Mouse (Mus musculus): ENCODE results near the gene Anks3. TPM values are rescaled to one million over a fixed set of nuclear protein-coding genes. Genes with fewer than 3 reads are reported as not detected.

Anks3 gene
- polyA plus RNA-seq, 1 experiment from 2014 or later = 9.0 TPM

- Histone ChIP-seq H3K36me3 (ENCODE audit: inconsistent target) (peaks cover 83% of the 10 kb centered on the region), H3K4me3 (ENCODE audit: inconsistent target) (no peak overlapping the region), H3K27ac (no peak overlapping the region), H3K79me2 (ENCODE audit: inconsistent target) (no peaks in the 10 kb centered on the region)
- 93% methylated on average over 3 of the region's 3 CpGs for WGBS (ENCODE audit: missing documents)
These were observed 17.9 kb downstream of the Anks3 start for GRCm38 (mm10) chr16:4946155-4946554.

- H3K4me3 ChIP-seq (ENCODE audit: inconsistent target) = no peak overlapping the region
- 79% methylated on average over 4 of the region's 4 CpGs for WGBS (ENCODE audit: missing documents)
- H3K27ac ChIP-seq = no peak overlapping the region
- H3K79me2 ChIP-seq (ENCODE audit: inconsistent target) = peaks cover 1% of the 10 kb centered on the region; the same call in 1 of the 2 replicates
- peaks cover 78% of the 10 kb centered on the region for H3K36me3 ChIP-seq (ENCODE audit: inconsistent target)
These were observed 18.6 kb downstream of the Anks3 start for GRCm38 (mm10) chr16:4945415-4945814.

DNA sequence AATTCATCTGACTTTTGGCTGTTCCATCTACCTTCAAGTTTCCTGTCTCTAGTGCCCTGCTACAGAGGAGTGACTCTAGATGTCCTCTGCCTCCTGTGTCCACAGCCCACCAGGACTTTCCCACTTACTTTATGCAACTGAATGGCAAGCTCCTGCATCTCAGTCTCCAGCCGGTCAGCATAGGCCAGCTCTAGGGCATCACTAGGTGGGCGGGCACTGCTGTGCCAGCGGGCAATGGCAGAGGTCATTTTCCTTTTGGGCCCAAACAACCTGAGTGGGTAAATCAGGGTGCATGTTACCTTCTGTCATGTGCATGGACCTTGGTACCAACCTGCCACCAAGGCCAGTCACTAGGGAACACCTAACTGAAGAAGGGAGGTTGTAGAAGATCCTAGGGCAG is 20.6 kb downstream of the Anks3 start:
- 97% methylated on average over 3 of the region's 3 CpGs for WGBS (ENCODE audit: missing documents)
- Histone ChIP-seq H3K79me2 (ENCODE audit: inconsistent target) (peaks cover 15% of the 10 kb centered on the region; the same call in 1 of the 2 replicates), H3K4me3 (ENCODE audit: inconsistent target) (no peak overlapping the region), H3K36me3 (ENCODE audit: inconsistent target) (peaks cover 71% of the 10 kb centered on the region), H3K27ac (no peak overlapping the region)

GRCm38 (mm10) chr16:4942868-4943267 is 21.1 kb downstream of the Anks3 start:
- Histone ChIP-seq H3K79me2 (ENCODE audit: inconsistent target) (peaks cover 15% of the 10 kb centered on the region; the same call in 1 of the 2 replicates), H3K4me3 (ENCODE audit: inconsistent target) (no peak overlapping the region), H3K27ac (no peak overlapping the region), H3K36me3 (ENCODE audit: inconsistent target) (peaks cover 66% of the 10 kb centered on the region)
- 96% methylated on average over 8 of the region's 8 CpGs for WGBS (ENCODE audit: missing documents)

- Histone ChIP-seq H3K4me3 (ENCODE audit: inconsistent target) (no peak overlapping the region), H3K36me3 (ENCODE audit: inconsistent target) (peaks cover 48% of the 10 kb centered on the region), H3K27ac (no peak overlapping the region), H3K79me2 (ENCODE audit: inconsistent target) (peaks cover 15% of the 10 kb centered on the region; the same call in 1 of the 2 replicates)
These were observed 23.0 kb downstream of the Anks3 start for GRCm38 (mm10) chr16:4941016-4941415.

- H3K36me3 ChIP-seq (ENCODE audit: inconsistent target) = peaks cover 43% of the 10 kb centered on the region
- no peak overlapping the region for H3K4me3 ChIP-seq (ENCODE audit: inconsistent target)
- peaks cover 15% of the 10 kb centered on the region; the same call in 1 of the 2 replicates for H3K79me2 ChIP-seq (ENCODE audit: inconsistent target)
- no peak overlapping the region for H3K27ac ChIP-seq
- 91% methylated on average over 10 of the region's 10 CpGs for WGBS (ENCODE audit: missing documents)
These were observed 23.6 kb downstream of the Anks3 start for GRCm38 (mm10) chr16:4940311-4940850.

DNA sequence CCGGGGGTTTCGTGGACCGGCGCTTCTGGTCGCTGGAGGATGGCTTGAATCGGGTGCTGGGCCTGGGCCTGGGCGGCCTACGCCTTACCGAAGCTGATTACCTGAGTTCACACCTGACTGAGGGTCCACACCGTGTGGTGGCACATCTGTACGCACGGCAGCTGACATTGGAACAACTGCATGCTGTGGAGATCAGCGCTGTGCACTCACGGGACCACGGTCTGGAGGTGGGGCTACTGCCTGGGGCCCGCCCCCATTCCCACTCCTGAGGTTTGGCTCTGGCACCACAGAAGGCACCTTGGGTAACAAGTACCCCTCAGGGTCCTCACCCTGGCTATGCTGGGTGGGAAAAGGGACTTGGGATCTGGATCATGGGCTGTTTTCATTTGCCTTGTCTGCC is 24.6 kb downstream of the Anks3 start:
- 0% methylated on average over 16 of the region's 16 CpGs for WGBS (ENCODE audit: missing documents)
- Histone ChIP-seq H3K4me3 (ENCODE audit: inconsistent target) (peak overlapping the region; percentile 93), H3K27ac (peak overlapping the region; percentile 78), H3K79me2 (ENCODE audit: inconsistent target) (peaks cover 15% of the 10 kb centered on the region; the same call in 1 of the 2 replicates), H3K36me3 (ENCODE audit: inconsistent target) (peaks cover 39% of the 10 kb centered on the region)

DNA sequence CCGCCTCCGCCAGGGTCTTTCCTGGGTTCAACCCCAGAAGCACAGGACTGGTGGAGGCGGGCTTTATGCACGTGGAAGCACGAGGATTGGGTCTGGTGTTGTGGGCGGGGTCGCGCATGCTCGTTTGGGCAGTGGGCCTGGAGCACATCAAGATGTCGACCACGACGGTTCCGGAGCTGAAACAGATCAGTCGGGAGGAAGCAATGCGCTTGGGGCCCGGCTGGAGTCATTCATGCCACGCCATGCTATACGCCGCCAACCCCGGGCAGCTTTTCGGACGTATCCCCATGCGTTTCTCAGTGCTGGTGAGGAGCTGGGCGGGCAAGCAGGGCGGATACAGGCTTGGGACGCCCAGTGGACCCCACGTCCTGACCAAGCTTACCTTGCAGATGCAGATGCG is 25.0 kb downstream of the Anks3 start:
- Histone ChIP-seq H3K27ac (peak overlapping the region; percentile 78), H3K79me2 (ENCODE audit: inconsistent target) (peaks cover 15% of the 10 kb centered on the region; the same call in 1 of the 2 replicates), H3K36me3 (ENCODE audit: inconsistent target) (peaks cover 34% of the 10 kb centered on the region), H3K4me3 (ENCODE audit: inconsistent target) (peak overlapping the region; percentile 93)
- WGBS (ENCODE audit: missing documents) = under 1% methylated on average over 24 of the region's 28 CpGs

- Histone ChIP-seq H3K27ac (peak within 1 kb of the TSS; percentile 78), H3K36me3 (ENCODE audit: inconsistent target) (peaks cover 29% of the 10 kb centered on the region), H3K79me2 (ENCODE audit: inconsistent target) (peaks cover 15% of the 10 kb centered on the region; the same call in 1 of the 2 replicates), H3K4me3 (ENCODE audit: inconsistent target) (peak within 1 kb of the TSS; percentile 93)
- 0% methylated on average over 2 of the region's 2 CpGs for WGBS (ENCODE audit: missing documents)
These were observed 25.5 kb downstream of the Anks3 start, which contains the start of gene Nudt16l1 for GRCm38 (mm10) chr16:4938461-4938860. Gene Nudt16l1 (plus strand): TSS chr16:4938761.

DNA sequence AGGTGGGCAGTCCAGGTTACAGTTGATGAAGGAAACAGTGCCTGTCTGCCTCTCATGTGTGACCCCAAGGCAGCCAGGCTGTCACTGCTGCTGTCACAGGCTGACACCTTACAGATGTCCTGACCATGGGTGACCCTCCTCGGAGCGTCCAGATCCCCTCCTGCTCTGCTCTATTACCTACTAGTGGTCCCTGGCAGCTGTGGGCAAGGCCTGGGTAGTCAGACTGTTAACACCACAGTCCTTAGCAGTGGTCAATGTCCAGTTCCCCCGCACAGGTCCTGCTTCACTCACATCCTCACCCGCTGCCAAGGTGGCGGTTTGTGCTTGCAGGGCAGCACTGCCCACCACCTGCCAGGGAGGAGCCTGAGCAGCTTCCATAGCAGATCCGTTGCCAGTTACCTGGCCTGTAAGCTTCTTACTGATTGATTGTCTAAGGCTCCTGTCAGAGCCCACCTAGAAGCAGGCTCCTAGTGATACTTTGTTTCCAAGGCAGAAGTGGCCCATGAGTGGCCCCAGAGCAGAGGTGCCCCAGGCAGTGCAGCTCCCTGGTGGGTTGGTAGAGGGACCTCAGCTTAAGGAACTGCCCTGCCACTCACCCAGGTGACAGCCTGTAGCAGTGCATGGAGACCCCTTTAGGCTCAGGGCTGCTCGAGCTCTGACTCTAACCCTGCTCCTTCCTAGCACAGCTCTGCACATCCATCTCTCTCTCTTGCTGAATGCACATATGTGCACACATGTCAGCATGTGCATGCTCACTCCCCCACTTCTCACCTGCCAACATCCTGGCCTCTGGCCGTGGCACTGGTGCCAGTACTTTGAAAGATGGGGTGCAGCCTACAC is 26.4 kb downstream of the Anks3 start:
- no peak overlapping the region for H3K4me3 ChIP-seq (ENCODE audit: inconsistent target)
- peaks cover 15% of the 10 kb centered on the region; the same call in 1 of the 2 replicates for H3K79me2 ChIP-seq (ENCODE audit: inconsistent target)
- WGBS (ENCODE audit: missing documents) = 93% methylated on average over 8 of the region's 8 CpGs
- peak overlapping the region; percentile 82; the same call in 1 of the 2 replicates for H3K27ac ChIP-seq
- peaks cover 26% of the 10 kb centered on the region for H3K36me3 ChIP-seq (ENCODE audit: inconsistent target)

DNA sequence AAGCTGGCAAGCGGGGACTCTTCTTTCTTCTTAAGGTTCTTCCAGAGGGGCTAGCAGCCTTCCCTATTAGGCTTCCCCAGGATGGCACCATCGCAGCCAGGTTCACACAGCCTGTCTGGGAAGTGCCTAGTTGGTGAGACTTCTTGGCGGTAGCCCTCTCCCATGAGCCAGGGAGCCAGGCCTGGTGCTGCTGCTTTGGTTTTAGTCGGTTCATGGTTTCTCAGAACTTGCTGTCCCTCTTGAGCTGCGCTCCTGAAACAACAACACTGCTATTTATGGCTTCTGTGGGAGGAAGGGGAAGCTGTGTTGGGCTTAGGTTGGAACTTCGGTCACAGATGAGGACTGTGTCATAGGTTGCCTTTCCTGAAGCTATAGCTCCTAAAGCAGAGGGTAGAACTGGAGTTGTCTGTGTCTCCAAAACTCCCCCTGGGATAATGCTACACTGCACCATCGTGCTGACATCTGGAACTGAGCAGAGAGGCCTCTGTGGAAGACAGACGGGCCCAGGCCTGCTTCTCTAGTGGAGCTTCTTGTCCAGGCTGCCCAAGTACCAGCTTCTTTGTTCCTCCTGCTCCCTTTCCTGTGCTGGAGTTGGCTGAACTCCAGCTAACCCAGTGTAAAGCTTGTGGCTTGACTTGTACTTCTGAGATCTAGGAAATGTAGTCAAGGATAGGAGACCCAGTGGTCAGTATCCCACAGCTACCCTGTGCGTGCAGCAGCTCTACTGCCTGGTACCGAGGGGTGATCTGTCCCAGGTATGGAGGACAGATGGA is 27.9 kb downstream of the Anks3 start:
- peak overlapping the region; percentile 82 for H3K27ac ChIP-seq
- peaks cover 26% of the 10 kb centered on the region for H3K36me3 ChIP-seq (ENCODE audit: inconsistent target)
- H3K4me3 ChIP-seq (ENCODE audit: inconsistent target) = no peak overlapping the region
- whole genome bisulfite sequencing (ENCODE audit: missing documents) = 17% methylated on average over 10 of the region's 10 CpGs
- H3K79me2 ChIP-seq (ENCODE audit: inconsistent target) = peaks cover 15% of the 10 kb centered on the region; the same call in 1 of the 2 replicates

DNA sequence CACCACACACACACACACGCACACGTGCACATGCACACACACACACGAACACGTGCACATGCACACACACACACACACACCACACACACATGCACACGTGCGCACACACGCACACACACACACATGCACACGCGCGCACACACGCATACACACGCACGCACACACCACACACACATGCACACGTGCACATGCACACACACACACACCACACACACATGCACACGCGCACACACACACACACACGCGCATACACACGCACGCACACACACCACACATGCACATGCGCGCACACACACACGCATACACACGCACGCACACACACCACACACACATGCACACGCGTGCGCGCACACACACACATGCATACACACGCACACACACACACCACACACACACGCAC is 28.6 kb downstream of the Anks3 start:
- peak overlapping the region; percentile 82 for H3K27ac ChIP-seq
- 96% methylated on average over 10 of the region's 31 CpGs for WGBS (ENCODE audit: missing documents)
- H3K4me3 ChIP-seq (ENCODE audit: inconsistent target) = no peak overlapping the region
- H3K79me2 ChIP-seq (ENCODE audit: inconsistent target) = peaks cover 14% of the 10 kb centered on the region; the same call in 1 of the 2 replicates
- peaks cover 31% of the 10 kb centered on the region for H3K36me3 ChIP-seq (ENCODE audit: inconsistent target)

DNA sequence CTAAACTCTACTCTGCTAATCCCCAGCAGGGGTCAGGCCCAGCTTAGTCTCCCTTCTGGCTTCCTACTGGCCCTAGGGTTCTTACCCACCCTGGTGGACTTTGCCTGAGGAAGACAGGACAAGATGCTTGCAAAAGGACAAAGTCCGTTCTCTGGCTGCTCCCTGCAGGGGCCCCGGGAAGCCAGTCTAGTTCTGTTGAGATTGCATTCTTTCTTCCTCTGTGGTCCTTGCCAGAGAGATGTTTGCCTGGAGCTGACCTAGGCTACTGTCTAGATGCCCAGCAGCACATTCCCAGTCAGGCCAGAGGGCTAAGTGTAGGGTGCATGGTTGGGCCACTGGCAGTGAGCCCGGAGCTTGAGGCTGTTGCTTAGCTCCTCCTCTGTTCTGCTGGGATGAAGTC is 31.6 kb downstream of the Anks3 start:
- no peak overlapping the region for H3K27ac ChIP-seq
- H3K36me3 ChIP-seq (ENCODE audit: inconsistent target) = peaks cover 50% of the 10 kb centered on the region
- H3K79me2 ChIP-seq (ENCODE audit: inconsistent target) = no peaks in the 10 kb centered on the region
- H3K4me3 ChIP-seq (ENCODE audit: inconsistent target) = no peak overlapping the region
- 88% methylated on average over 3 of the region's 3 CpGs for WGBS (ENCODE audit: missing documents)

- WGBS (ENCODE audit: missing documents) = 97% methylated on average over 2 of the region's 2 CpGs
- no peak overlapping the region for H3K27ac ChIP-seq
- no peak overlapping the region for H3K4me3 ChIP-seq (ENCODE audit: inconsistent target)
- no peaks in the 10 kb centered on the region for H3K79me2 ChIP-seq (ENCODE audit: inconsistent target)
- peaks cover 86% of the 10 kb centered on the region for H3K36me3 ChIP-seq (ENCODE audit: inconsistent target)
These were observed 35.5 kb downstream of the Anks3 start for GRCm38 (mm10) chr16:4928474-4928873.

Measured in macrophage (primary cell).